Mouse (Mus musculus): ENCODE measurements at regions not wholly inside any gene's neighbourhood (a gene's known extent, or its start where the extent isn't known, plus 50 kb on each side); places are given as distances from the start of the nearest gene placed in this dataset.

DNA sequence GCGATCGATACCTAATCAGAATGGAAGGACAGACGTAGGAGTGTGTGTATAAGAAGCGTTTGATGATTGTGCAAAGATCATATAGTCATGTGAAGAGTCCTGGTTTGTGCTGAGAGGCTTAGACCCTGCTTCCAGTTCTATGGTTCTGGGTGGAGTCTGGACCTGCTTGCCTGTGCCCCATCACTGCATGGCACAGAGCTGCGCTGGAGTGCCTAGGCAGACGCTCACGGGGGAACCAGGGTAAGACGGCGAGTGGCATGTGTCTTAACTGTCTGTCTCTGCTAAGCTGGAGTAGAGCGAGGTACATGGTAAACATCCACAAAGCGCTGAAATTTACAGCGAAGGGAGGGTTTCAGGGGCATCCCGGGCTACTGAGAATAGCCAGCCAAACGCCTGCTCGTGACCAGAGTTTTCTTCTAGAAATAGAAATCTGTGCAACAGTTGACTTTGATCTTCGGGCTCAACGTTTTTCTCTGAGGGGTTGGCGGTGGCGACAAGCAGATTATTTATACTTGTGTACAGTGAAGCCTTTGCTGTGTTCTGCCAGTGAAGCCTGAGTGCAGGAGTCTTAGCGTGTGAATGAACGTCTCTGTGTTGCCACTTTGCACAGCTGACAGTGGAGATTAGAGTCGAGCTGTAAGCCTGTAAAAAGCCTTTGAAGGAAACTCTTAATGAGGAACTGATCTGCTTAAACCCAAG lies 251.9 kb downstream of the Foxo1 start:
- TF ChIP-seq CTCF (IDR thresholded peaks at IDR 0.05; ENCODE audit: insufficient read depth, low read depth, low read length) = no peak
- no peak for TF ChIP-seq POLR2A (IDR thresholded peaks at IDR 0.05; ENCODE audit: insufficient read depth, low read depth, low read length)

Data from olfactory bulb, adult 2 months (tissue).